Mouse (Mus musculus) spleen, adult 12 weeks (tissue): ENCODE measurements around the gene Dock4.

ENCODE experiments used
- DNase-seq: peaks from one replicate; pipeline ENCODE4 v3.0.0; 2022; ENCODE audit warnings: low spot score

Dock4 gene

GRCm38 (mm10) chr12:40773091-40773490 is 327.3 kb downstream of the Dock4 start:
- DNase-seq = no peak

GRCm38 (mm10) chr12:40781554-40781953 is 335.8 kb downstream of the Dock4 start:
- no peak for DNase-seq

- no peak for DNase-seq
Observed at GRCm38 (mm10) chr12:40788621-40789111, 342.9 kb downstream of the Dock4 start.

- no peak for DNase-seq
Observed at GRCm38 (mm10) chr12:40789379-40790361, 343.9 kb downstream of the Dock4 start.

GRCm38 (mm10) chr12:40791221-40791620 is 345.5 kb downstream of the Dock4 start:
- no peak for DNase-seq

GRCm38 (mm10) chr12:40792184-40792650 is 346.5 kb downstream of the Dock4 start:
- no peak for DNase-seq

GRCm38 (mm10) chr12:40794066-40794465 is 348.3 kb downstream of the Dock4 start:
- DNase-seq = no peak

GRCm38 (mm10) chr12:40794756-40795155 is 349.0 kb downstream of the Dock4 start:
- no peak for DNase-seq

GRCm38 (mm10) chr12:40795768-40796167 is 350.0 kb downstream of the Dock4 start:
- DNase-seq = no peak

GRCm38 (mm10) chr12:40796813-40797491 is 351.2 kb downstream of the Dock4 start:
- no peak for DNase-seq

GRCm38 (mm10) chr12:40797561-40798343 is 352.0 kb downstream of the Dock4 start:
- no peak for DNase-seq

GRCm38 (mm10) chr12:40798344-40799017 is 352.7 kb downstream of the Dock4 start:
- DNase-seq = no peak

GRCm38 (mm10) chr12:40801456-40801855 is 355.7 kb downstream of the Dock4 start:
- DNase-seq = no peak

- DNase-seq = no peak
Observed at GRCm38 (mm10) chr12:40805257-40805656, 359.5 kb downstream of the Dock4 start.

GRCm38 (mm10) chr12:40807916-40808315 is 362.2 kb downstream of the Dock4 start:
- DNase-seq = no peak

- DNase-seq = no peak
Observed at GRCm38 (mm10) chr12:40813474-40813873, 367.7 kb downstream of the Dock4 start.

- no peak for DNase-seq
Observed at GRCm38 (mm10) chr12:40814659-40815363, 369.1 kb downstream of the Dock4 start.

GRCm38 (mm10) chr12:40818046-40818708 is 372.4 kb downstream of the Dock4 start:
- DNase-seq = no peak

- no peak for DNase-seq
Observed at GRCm38 (mm10) chr12:40823631-40824030, 377.9 kb downstream of the Dock4 start.

GRCm38 (mm10) chr12:40824251-40824650 is 378.5 kb downstream of the Dock4 start:
- no peak for DNase-seq
